Mouse (Mus musculus): ENCODE data around the gene Whrn. TPM values are rescaled to one million over a fixed set of nuclear protein-coding genes. Genes with fewer than 3 reads are reported as not detected.

Whrn gene
- polyA plus RNA-seq, 1 experiment from 2014 or later: 1.1 TPM

- no peak for ATAC-seq
- no peak overlapping the region for H3K27ac ChIP-seq
- H3K36me3 ChIP-seq: no peaks in the 10 kb centered on the region
These were observed 57.8 kb downstream of the Whrn start for GRCm38 (mm10) chr4:63437968-63438367.

GRCm38 (mm10) chr4:63437119-63437815 is 58.5 kb downstream of the Whrn start:
- H3K9me3 ChIP-seq (replicated peaks): no peaks in the 10 kb centered on the region
- H3K4me1 ChIP-seq: no peaks in the 10 kb centered on the region
- no peak overlapping the region for H3K4me2 ChIP-seq
- no peak for ATAC-seq
- H3K27ac ChIP-seq: no peak overlapping the region
- H3K27me3 ChIP-seq (replicated peaks): no peaks in the 10 kb centered on the region
- no peaks in the 10 kb centered on the region for H3K36me3 ChIP-seq
- no peak overlapping the region for H3K9ac ChIP-seq
- H3K4me3 ChIP-seq: no peak overlapping the region
- 76% methylated on average over 16 of the region's 16 CpGs for WGBS (ENCODE audit: insufficient replicate concordance)

More at GRCm38 (mm10) chr4:63437968-63438367, 57.8 kb downstream of the Whrn start:
- no peak overlapping the region for H3K4me3 ChIP-seq
- 63% methylated on average over 5 of the region's 5 CpGs for WGBS (ENCODE audit: insufficient replicate concordance)
- no peak overlapping the region for H3K4me2 ChIP-seq
- H3K27me3 ChIP-seq (replicated peaks): no peaks in the 10 kb centered on the region
- H3K4me1 ChIP-seq: no peaks in the 10 kb centered on the region
- H3K9me3 ChIP-seq (replicated peaks): no peaks in the 10 kb centered on the region
- H3K9ac ChIP-seq: no peak overlapping the region

GRCm38 (mm10) chr4:63435402-63435801 is 60.4 kb downstream of the Whrn start:
- ATAC-seq: no peak
- Histone ChIP-seq H3K4me2 (no peak overlapping the region), H3K27me3 (replicated peaks) (no peaks in the 10 kb centered on the region), H3K9ac (no peak overlapping the region), H3K9me3 (replicated peaks) (no peaks in the 10 kb centered on the region), H3K27ac (no peak overlapping the region), H3K4me1 (no peaks in the 10 kb centered on the region), H3K36me3 (no peaks in the 10 kb centered on the region), H3K4me3 (no peak overlapping the region)
- 71% methylated on average over 9 of the region's 9 CpGs for WGBS (ENCODE audit: insufficient replicate concordance)

- Histone ChIP-seq H3K4me1 (no peaks in the 10 kb centered on the region), H3K4me2 (no peak overlapping the region), H3K27me3 (replicated peaks) (no peaks in the 10 kb centered on the region), H3K9ac (no peak overlapping the region), H3K4me3 (no peak overlapping the region), H3K36me3 (no peaks in the 10 kb centered on the region), H3K27ac (no peak overlapping the region), H3K9me3 (replicated peaks) (no peaks in the 10 kb centered on the region)
- ATAC-seq: no peak
- WGBS (ENCODE audit: insufficient replicate concordance): 77% methylated on average over 5 of the region's 5 CpGs
These were observed 64.7 kb downstream of the Whrn start for GRCm38 (mm10) chr4:63431098-63431497.

- WGBS (ENCODE audit: insufficient replicate concordance): 24% methylated on average over 3 of the region's 3 CpGs
- Histone ChIP-seq H3K4me2 (no peak overlapping the region), H3K4me1 (no peaks in the 10 kb centered on the region), H3K4me3 (no peak overlapping the region), H3K9me3 (replicated peaks) (no peaks in the 10 kb centered on the region), H3K36me3 (no peaks in the 10 kb centered on the region), H3K9ac (no peak overlapping the region), H3K27ac (no peak overlapping the region), H3K27me3 (replicated peaks) (no peaks in the 10 kb centered on the region)
- no peak for ATAC-seq
These were observed 65.4 kb downstream of the Whrn start for GRCm38 (mm10) chr4:63430357-63430756.

- H3K4me2 ChIP-seq: no peak overlapping the region
- ATAC-seq: no peak
- no peaks in the 10 kb centered on the region for H3K36me3 ChIP-seq
- H3K27ac ChIP-seq: no peak overlapping the region
- H3K4me3 ChIP-seq: no peak overlapping the region
- WGBS (ENCODE audit: insufficient replicate concordance): 54% methylated on average over 8 of the region's 8 CpGs
- H3K4me1 ChIP-seq: no peaks in the 10 kb centered on the region; the same call in 1 of the 2 replicates
- no peaks in the 10 kb centered on the region for H3K9me3 ChIP-seq (replicated peaks)
- no peaks in the 10 kb centered on the region for H3K27me3 ChIP-seq (replicated peaks)
- H3K9ac ChIP-seq: no peak overlapping the region
These were observed 69.5 kb downstream of the Whrn start for GRCm38 (mm10) chr4:63426308-63426707.

GRCm38 (mm10) chr4:63423811-63424210 is 72.0 kb downstream of the Whrn start:
- no peak overlapping the region for H3K9ac ChIP-seq
- no peaks in the 10 kb centered on the region for H3K9me3 ChIP-seq (replicated peaks)
- H3K27ac ChIP-seq: no peak overlapping the region
- ATAC-seq: no peak
- H3K4me1 ChIP-seq: no peaks in the 10 kb centered on the region; the same call in 1 of the 2 replicates
- H3K27me3 ChIP-seq (replicated peaks): no peaks in the 10 kb centered on the region
- WGBS (ENCODE audit: insufficient replicate concordance): 16% methylated on average over 5 of the region's 5 CpGs
- no peak overlapping the region for H3K4me2 ChIP-seq
- H3K36me3 ChIP-seq: no peaks in the 10 kb centered on the region
- no peak overlapping the region for H3K4me3 ChIP-seq

- Histone ChIP-seq H3K27me3 (replicated peaks) (no peaks in the 10 kb centered on the region), H3K9ac (no peak overlapping the region), H3K36me3 (no peaks in the 10 kb centered on the region), H3K4me3 (no peak overlapping the region), H3K4me1 (no peaks in the 10 kb centered on the region; the same call in 1 of the 2 replicates), H3K27ac (no peak overlapping the region), H3K9me3 (replicated peaks) (no peaks in the 10 kb centered on the region), H3K4me2 (no peak overlapping the region)
- WGBS (ENCODE audit: insufficient replicate concordance): 31% methylated on average over 1 of the region's 1 CpGs
- ATAC-seq: no peak
These were observed 72.6 kb downstream of the Whrn start for GRCm38 (mm10) chr4:63423231-63423630.

GRCm38 (mm10) chr4:63420143-63420920 is 75.5 kb downstream of the Whrn start:
- no peaks in the 10 kb centered on the region for H3K9me3 ChIP-seq (replicated peaks)
- no peak overlapping the region for H3K4me2 ChIP-seq
- no peaks in the 10 kb centered on the region for H3K36me3 ChIP-seq
- no peak overlapping the region for H3K27ac ChIP-seq
- ATAC-seq: no peak
- 60% methylated on average over 14 of the region's 14 CpGs for WGBS (ENCODE audit: insufficient replicate concordance)
- no peak overlapping the region for H3K4me3 ChIP-seq
- H3K27me3 ChIP-seq (replicated peaks): peaks cover 12% of the 10 kb centered on the region
- H3K9ac ChIP-seq: no peak overlapping the region
- H3K4me1 ChIP-seq: peaks cover 4% of the 10 kb centered on the region; the same call in 1 of the 2 replicates

- no peaks in the 10 kb centered on the region for H3K36me3 ChIP-seq
- H3K4me3 ChIP-seq: no peak overlapping the region
- no peak overlapping the region for H3K9ac ChIP-seq
- no peak for ATAC-seq
- 71% methylated on average over 11 of the region's 11 CpGs for WGBS (ENCODE audit: insufficient replicate concordance)
- 0 out of 2 replicates have a peak, but pooled peaks cover 4% of the 10 kb centered on the region for H3K4me1 ChIP-seq
- no peak overlapping the region for H3K4me2 ChIP-seq
- H3K9me3 ChIP-seq (replicated peaks): no peaks in the 10 kb centered on the region
- H3K27ac ChIP-seq: no peak overlapping the region
- H3K27me3 ChIP-seq (replicated peaks): peaks cover 12% of the 10 kb centered on the region
These were observed 77.5 kb downstream of the Whrn start for GRCm38 (mm10) chr4:63418270-63418669.

- no peak overlapping the region for H3K4me3 ChIP-seq
- H3K4me2 ChIP-seq: no peak overlapping the region
- H3K27me3 ChIP-seq (replicated peaks): peaks cover 12% of the 10 kb centered on the region
- H3K27ac ChIP-seq: no peak overlapping the region
- H3K9ac ChIP-seq: no peak overlapping the region
- ATAC-seq: no peak
- 23% methylated on average over 9 of the region's 9 CpGs for WGBS (ENCODE audit: insufficient replicate concordance)
- no peaks in the 10 kb centered on the region for H3K36me3 ChIP-seq
- 0 out of 2 replicates have a peak, but pooled peaks cover 4% of the 10 kb centered on the region for H3K4me1 ChIP-seq
- no peaks in the 10 kb centered on the region for H3K9me3 ChIP-seq (replicated peaks)
These were observed 78.4 kb downstream of the Whrn start for GRCm38 (mm10) chr4:63417318-63417957.

GRCm38 (mm10) chr4:63414951-63415350 is 80.8 kb downstream of the Whrn start:
- Histone ChIP-seq H3K4me3 (no peak overlapping the region), H3K27ac (no peak overlapping the region), H3K4me1 (peaks cover 17% of the 10 kb centered on the region), H3K9me3 (replicated peaks) (no peaks in the 10 kb centered on the region), H3K27me3 (replicated peaks) (peaks cover 12% of the 10 kb centered on the region), H3K36me3 (no peaks in the 10 kb centered on the region), H3K4me2 (no peak overlapping the region), H3K9ac (no peak overlapping the region)
- WGBS (ENCODE audit: insufficient replicate concordance): 61% methylated on average over 5 of the region's 5 CpGs
- ATAC-seq: no peak

All from liver, embryonic 12.5 days (tissue).